ENCODE assay signal across 8 mouse cellular contexts in the genomic region with DNA sequence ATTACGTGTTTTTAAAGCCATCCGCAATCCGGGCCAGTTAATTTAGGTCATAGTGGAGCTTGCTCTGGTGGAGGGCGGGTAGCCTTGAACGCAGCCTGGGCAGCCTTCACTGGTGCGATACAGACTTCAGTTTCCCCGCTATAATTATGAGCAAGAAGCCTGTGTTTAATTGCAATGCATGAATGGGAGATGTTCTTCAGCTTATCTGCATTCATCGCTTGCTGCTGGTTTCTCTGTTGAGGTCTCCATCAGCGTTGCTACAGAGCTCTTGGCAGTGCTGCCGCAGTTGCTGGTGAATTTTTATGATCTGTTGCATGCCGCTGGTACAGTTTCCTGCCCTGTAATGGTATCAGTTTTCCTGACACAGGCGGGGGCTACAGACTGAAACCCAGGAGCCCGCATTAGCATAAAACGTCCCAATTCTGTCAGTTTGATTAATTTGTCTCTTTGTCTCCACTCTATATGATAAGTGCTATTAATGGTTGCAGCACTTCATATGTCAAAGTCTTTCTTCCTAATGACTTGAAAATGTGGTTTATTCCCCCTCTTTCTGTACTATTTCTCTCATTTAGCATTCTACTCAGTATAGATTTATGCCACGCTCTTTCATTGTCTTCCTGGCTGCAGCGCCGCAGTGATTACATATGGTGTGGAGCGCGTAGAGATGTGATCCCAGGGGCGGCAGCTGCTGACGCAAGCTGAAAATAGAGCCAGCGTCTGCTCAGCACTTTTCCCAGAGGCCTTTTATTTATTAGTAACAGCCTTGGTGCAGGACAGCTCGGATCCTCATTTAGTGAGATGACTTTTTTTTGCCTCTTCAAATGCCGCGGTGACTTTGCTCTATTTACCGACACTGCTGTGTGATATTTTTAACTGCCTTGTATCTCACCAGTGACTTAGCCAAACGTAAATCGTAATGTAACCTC.
DNase-seq lines count a peak whose midpoint lies in the region; ATAC-seq lines count a peak whose summit lies in the region.

No protein-coding gene starts in this region.

- no peaks in the 10 kb centered on the region for H3K9me3 ChIP-seq in intestine, embryonic 14.5 days (ENCODE audit: control insufficient read depth, low read length)
- no peaks in the 10 kb centered on the region for H3K9me3 ChIP-seq in midbrain, embryonic 16.5 days (replicated peaks; ENCODE audit: control insufficient read depth, low read length, poor library complexity, severe bottlenecking)

- peak overlapping the region; percentile 15; the same call in 1 of the 2 replicates for H3K4me3 ChIP-seq in intestine, embryonic 14.5 days (ENCODE audit: low read depth, low read length)
- H3K4me3 ChIP-seq in midbrain, embryonic 16.5 days (ENCODE audit: low read depth, low read length): peak overlapping the region; percentile 28

- 0 out of 2 replicates have a peak overlapping the region, but pooled peaks have one; percentile 2 for H3K9ac ChIP-seq in intestine, embryonic 14.5 days (ENCODE audit: low read length)
- H3K9ac ChIP-seq in midbrain, embryonic 16.5 days (ENCODE audit: low read depth, low read length): peak overlapping the region; percentile 60

- peaks cover 17% of the 10 kb centered on the region for H3K4me1 ChIP-seq in intestine, embryonic 14.5 days (replicated peaks; ENCODE audit: control insufficient read depth, insufficient read depth, low read length)
- H3K4me1 ChIP-seq in midbrain, embryonic 16.5 days (ENCODE audit: control insufficient read depth, insufficient read depth, low read length): peaks cover 50% of the 10 kb centered on the region

- DNase-seq in brain, adult 2 months (ENCODE audit: low read depth, low spot score): peak; percentile 83
- peak; percentile 31 to 44 for DNase-seq in cerebellum, postnatal 36 days
- peak; percentile 48 for DNase-seq in gastrocnemius, postnatal 14 days
- peak; percentile 65 for DNase-seq in intestine, embryonic 14.5 days (ENCODE audit: low spot score)
- peak; percentile 58 to 73 for DNase-seq in left cerebral cortex, postnatal 25 days (ENCODE audit: low spot score in 2 of 2)
- no peak for DNase-seq in urinary bladder, postnatal 4 days (ENCODE audit: low spot score in 2 of 2)
- no peak for DNase-seq in yolk sac, embryonic 10.5 days (ENCODE audit: low spot score)

- no peaks in the 10 kb centered on the region for H3K36me3 ChIP-seq in intestine, embryonic 14.5 days (ENCODE audit: control insufficient read depth, insufficient read depth, low read length)
- no peaks in the 10 kb centered on the region for H3K36me3 ChIP-seq in midbrain, embryonic 16.5 days (ENCODE audit: control insufficient read depth, insufficient read depth, low read length)

- intact Hi-C loops in gastrocnemius, postnatal 14 days (cut with DNase I; ENCODE audit: low total_unique reads): no loop called here
- intact Hi-C loops in left cerebral cortex, postnatal 25 days (cut with DNase I): loop anchor here (2.0 to 10.0 kb wide), 3 partner anchors 68 to 476 kb away; no protein-coding TSS in a partner anchor

- H3K27me3 ChIP-seq in intestine, embryonic 14.5 days (replicated peaks; ENCODE audit: control insufficient read depth, insufficient read depth, low read length): no peaks in the 10 kb centered on the region
- no peaks in the 10 kb centered on the region for H3K27me3 ChIP-seq in midbrain, embryonic 16.5 days (ENCODE audit: control insufficient read depth, insufficient read depth, low read depth, low read length)

- 18% methylated on average over 28 of the region's 28 CpGs for WGBS in intestine, embryonic 14.5 days
- WGBS in midbrain, embryonic 16.5 days: 6% methylated on average over 28 of the region's 28 CpGs

- peak overlapping the region; percentile 42 for H3K4me2 ChIP-seq in intestine, embryonic 14.5 days (ENCODE audit: low read length)
- peak overlapping the region; percentile 53 for H3K4me2 ChIP-seq in midbrain, embryonic 16.5 days (ENCODE audit: low read length)

- ATAC-seq in intestine, embryonic 14.5 days (replicated peaks; ENCODE audit: low FRiP score, low TSS enrichment, low read depth): peak; percentile 64; the same call in 1 of the 2 replicates
- ATAC-seq in midbrain, embryonic 16.5 days: peak; percentile 76

- H3K27ac ChIP-seq in intestine, embryonic 14.5 days (ENCODE audit: low read depth): peak overlapping the region; percentile 34
- H3K27ac ChIP-seq in midbrain, embryonic 16.5 days (ENCODE audit: low read length): peak overlapping the region; percentile 86

Comparison
In these comparisons a context has a peak if more than half of its experiments do, and no peak if none do; other contexts are left out.
1. DNase-seq: peak in brain, adult 2 months (single experiment), cerebellum, postnatal 36 days (2 of 2), gastrocnemius, postnatal 14 days (single experiment), intestine, embryonic 14.5 days (single experiment) and left cerebral cortex, postnatal 25 days (2 of 2); none in urinary bladder, postnatal 4 days (0 of 2) and yolk sac, embryonic 10.5 days (single experiment).